Mouse (Mus musculus) stomach, postnatal 0 days (tissue): ENCODE results near the gene Irf1. TPM values are rescaled to one million over a fixed set of nuclear protein-coding genes. Genes with fewer than 3 reads are reported as not detected.

Experiments used
- ATAC-seq: fragments of 200-750 bp; cut with Nextera tagmentation; 2 replicates; pipeline ENCODE4 v1.8.0; 2017; ENCODE audit not compliant: low FRiP score, low TSS enrichment
- DNase-seq: peaks from one replicate; pipeline ENCODE4 v3.0.0-alpha.2; 2016; ENCODE audit warnings: low spot score
- H3K27ac ChIP-seq: fragments of 300-500 bp; sonication (generic); replicated peaks from 2 replicates; pipeline ENCODE4 v1.5.1; 2014; ENCODE audit warnings: mild to moderate bottlenecking, control low read depth
- H3K27me3 ChIP-seq: fragments of 300-500 bp; sonication (generic); 2 replicates; pipeline ENCODE4 v1.6.1; 2014; ENCODE audit warnings: low read length; ENCODE audit not compliant: control insufficient read depth, insufficient read depth
- H3K36me3 ChIP-seq: fragments of 300-500 bp; sonication (generic); 2 replicates; pipeline ENCODE4 v1.6.1; 2014; ENCODE audit warnings: low read length, mixed read lengths; ENCODE audit not compliant: control insufficient read depth, insufficient read depth
- H3K4me1 ChIP-seq: fragments of 300-500 bp; sonication (generic); replicated peaks from 2 replicates; pipeline ENCODE4 v1.6.1; 2014; ENCODE audit warnings: antibody characterized with exemption; ENCODE audit not compliant: control insufficient read depth, insufficient read depth
- H3K4me2 ChIP-seq: fragments of 300-500 bp; sonication (generic); replicated peaks from 2 replicates; pipeline ENCODE4 v1.6.1; 2014; ENCODE audit warnings: low read depth, mild to moderate bottlenecking, control low read depth, moderate library complexity
- H3K4me3 ChIP-seq: fragments of 300-500 bp; sonication (generic); 2 replicates; pipeline ENCODE4 v1.5.1; 2014; ENCODE audit warnings: low read depth, low read length, control low read depth
- H3K9ac ChIP-seq: fragments of 300-500 bp; sonication (generic); 2 replicates; pipeline ENCODE4 v1.6.1; 2014; ENCODE audit warnings: mild to moderate bottlenecking, low read length, control low read depth, mixed read lengths
- H3K9me3 ChIP-seq: fragments of 300-500 bp; sonication (generic); 2 replicates; pipeline ENCODE4 v1.6.1; 2016; ENCODE audit warnings: low read length; ENCODE audit not compliant: control insufficient read depth
- CTCF ChIP-seq: IDR thresholded peaks from 2 replicates; pipeline ENCODE4 v1.5.1; 2016; ENCODE audit warnings: antibody characterized with exemption, low read depth, mild to moderate bottlenecking, moderate library complexity
- EP300 ChIP-seq: optimal IDR thresholded peaks from 2 replicates; pipeline ENCODE3; 2016; ENCODE audit warnings: antibody characterized with exemption
- WGBS: fragments of 180-500 bp; shearing (Covaris S2); extraction: QIAGEN DNeasy Blood & Tissue Kit; methylation state at CpG from one replicate; pipeline ENCODE4 v1.1.7; 2014; 5-methylcytosine and 5-hydroxymethylcytosine counted together
- polyA plus RNA-seq: library from polyadenylated mRNA; unstranded; fragments of >200 nt; fragmentation: Nextera tagmentation; extraction: Ambion mirVana; gene quantifications from 2 replicates; pipeline ENCODE4 v1.2.1, GENCODE M21; 2015

Gene Irf1
- polyA plus RNA-seq, 1 experiment from 2014 or later = 25.7 TPM

GRCm38 (mm10) chr11:53770125-53770791, 444 bp downstream of the Irf1 start:
- ATAC-seq (peak; percentile 85), DNase-seq (peak; percentile 84)
- TF ChIP-seq CTCF (peak; percentile 32; the same call in 1 of the 2 replicates), EP300 (no peak)
- Histone ChIP-seq H3K27ac (peak overlapping the region; percentile 81), H3K9ac (peak overlapping the region; percentile 68), H3K4me1 (0 out of 2 replicates have a peak, but pooled peaks cover 3% of the 10 kb centered on the region), H3K9me3 (no peaks in the 10 kb centered on the region), H3K27me3 (no peaks in the 10 kb centered on the region), H3K4me2 (peak overlapping the region; percentile 74), H3K4me3 (peak overlapping the region; percentile 74), H3K36me3 (peaks cover 4% of the 10 kb centered on the region; the same call in 1 of the 2 replicates)
- under 1% methylated on average over 75 of the region's 75 CpGs for WGBS

GRCm38 (mm10) chr11:53771001-53771744, 1.4 kb downstream of the Irf1 start:
- Histone ChIP-seq H3K4me1 (0 out of 2 replicates have a peak, but pooled peaks cover 3% of the 10 kb centered on the region), H3K4me3 (peak overlapping the region; percentile 74), H3K9me3 (no peaks in the 10 kb centered on the region), H3K27me3 (no peaks in the 10 kb centered on the region), H3K27ac (no peak overlapping the region), H3K9ac (peak overlapping the region; percentile 68; the same call in 1 of the 2 replicates), H3K36me3 (peaks cover 11% of the 10 kb centered on the region; the same call in 1 of the 2 replicates), H3K4me2 (peak overlapping the region; percentile 74)
- WGBS = 65% methylated on average over 11 of the region's 11 CpGs
- TF ChIP-seq EP300 (no peak), CTCF (no peak)
- DNase-seq (no peak), ATAC-seq (no peak)

- no peak overlapping the region for H3K9ac ChIP-seq
- no peak overlapping the region; the same call in 1 of the 2 replicates for H3K4me2 ChIP-seq
- no peak for TF ChIP-seq EP300
- TF ChIP-seq CTCF = no peak
These were observed 2.7 kb downstream of the Irf1 start for GRCm38 (mm10) chr11:53772536-53772935.

GRCm38 (mm10) chr11:53773087-53773486, 3.3 kb downstream of the Irf1 start, which contains the start of gene Gm17334:
Gene Gm17334, minus strand, starts transcription at chr11:53773187.
- Histone ChIP-seq H3K27ac (no peak within 1 kb of the TSS), H3K9ac (no peak within 1 kb of the TSS), H3K27me3 (no peaks in the 10 kb centered on the region), H3K36me3 (peaks cover 18% of the 10 kb centered on the region; the same call in 1 of the 2 replicates), H3K4me3 (no peak within 1 kb of the TSS), H3K4me1 (0 out of 2 replicates have a peak, but pooled peaks cover 3% of the 10 kb centered on the region), H3K9me3 (no peaks in the 10 kb centered on the region), H3K4me2 (no peak within 1 kb of the TSS; the same call in 1 of the 2 replicates)
- 89% methylated on average over 5 of the region's 5 CpGs for WGBS
- ATAC-seq (no peak), DNase-seq (no peak)
- TF ChIP-seq CTCF (no peak), EP300 (no peak)

More at GRCm38 (mm10) chr11:53772536-53772935, 2.7 kb downstream of the Irf1 start:
- WGBS = 83% methylated on average over 9 of the region's 9 CpGs
- H3K4me1 ChIP-seq = 0 out of 2 replicates have a peak, but pooled peaks cover 3% of the 10 kb centered on the region
- H3K27ac ChIP-seq = no peak overlapping the region
- no peak for DNase-seq
- no peak for ATAC-seq
- H3K27me3 ChIP-seq = no peaks in the 10 kb centered on the region
- no peak overlapping the region for H3K4me3 ChIP-seq
- H3K9me3 ChIP-seq = no peaks in the 10 kb centered on the region
- peaks cover 18% of the 10 kb centered on the region; the same call in 1 of the 2 replicates for H3K36me3 ChIP-seq

GRCm38 (mm10) chr11:53773641-53774360, 4.0 kb downstream of the Irf1 start:
- WGBS = 93% methylated on average over 16 of the region's 16 CpGs
- Histone ChIP-seq H3K27me3 (no peaks in the 10 kb centered on the region), H3K27ac (no peak overlapping the region), H3K4me1 (0 out of 2 replicates have a peak, but pooled peaks cover 3% of the 10 kb centered on the region), H3K4me2 (no peak overlapping the region), H3K9ac (no peak overlapping the region), H3K4me3 (no peak overlapping the region), H3K36me3 (peaks cover 18% of the 10 kb centered on the region; the same call in 1 of the 2 replicates), H3K9me3 (no peaks in the 10 kb centered on the region)
- TF ChIP-seq CTCF (no peak), EP300 (no peak)
- DNase-seq (no peak), ATAC-seq (no peak)
